Mouse (Mus musculus): ENCODE measurements around the gene Rnf113a1. TPM values are rescaled to one million over a fixed set of nuclear protein-coding genes. Genes with fewer than 3 reads are reported as not detected.
"Not testable (repeated sequence)": the region's sequence is repeated elsewhere in the genome, so short reads cannot be mapped to it uniquely, and the experiment has no call there.

Gene Rnf113a1
- total RNA-seq (2021) = 1 to 10 TPM; 1.9 to 2.1 TPM
- long read RNA-seq, experiment 1, partial matches to known transcripts = 0 of 3 reads
- long read RNA-seq, experiment 1, other reads (novel, unspliced or antisense) = 0 of 3 reads
- long read RNA-seq, experiment 2, partial matches to known transcripts = 0 of 2 reads
- long read RNA-seq, experiment 2, other reads (novel, unspliced or antisense) = 0 of 2 reads

DNA sequence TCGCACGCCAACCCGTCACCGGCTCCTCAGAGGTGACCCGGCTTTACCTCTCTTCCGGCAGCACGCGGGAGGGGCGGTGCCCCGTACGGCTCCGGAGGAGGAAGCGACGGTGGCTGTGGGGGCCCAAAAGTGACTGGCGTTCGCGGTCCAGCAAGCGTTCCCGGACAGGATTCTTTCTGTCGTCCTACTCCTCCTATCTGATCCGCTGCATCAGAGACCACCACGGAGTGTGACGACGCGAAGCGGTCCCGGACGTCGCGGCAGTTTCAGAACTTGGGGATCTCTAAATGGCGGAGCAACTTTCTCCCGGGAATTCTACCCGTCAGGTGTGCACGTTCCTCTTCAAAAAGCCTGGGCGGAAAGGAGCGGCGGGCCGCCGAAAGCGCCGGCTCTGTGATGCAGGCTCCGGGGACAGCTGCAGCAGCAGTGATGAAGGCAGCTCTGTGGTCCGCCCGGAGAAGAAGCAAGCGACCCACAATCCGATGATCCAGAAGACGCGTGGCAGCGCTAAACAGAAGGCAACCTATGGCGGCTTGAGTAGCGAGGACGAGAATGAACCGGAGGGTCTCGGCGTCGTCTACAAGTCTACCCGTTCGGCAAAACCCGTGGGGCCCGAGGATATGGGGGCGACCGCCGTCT is at the start of gene Rnf113a1, which contains the start of gene Ndufa1:
Gene Rnf113a1, plus strand, starts transcription at position 141 of the 639 bp plus-strand sequence.
Gene Ndufa1, minus strand, starts transcription at position 59 of the 639 bp plus-strand sequence.
- peak; percentile 76 to 81 for DNase-seq
- intact Hi-C loops (cut with DNase I) = no loop called here

DNA sequence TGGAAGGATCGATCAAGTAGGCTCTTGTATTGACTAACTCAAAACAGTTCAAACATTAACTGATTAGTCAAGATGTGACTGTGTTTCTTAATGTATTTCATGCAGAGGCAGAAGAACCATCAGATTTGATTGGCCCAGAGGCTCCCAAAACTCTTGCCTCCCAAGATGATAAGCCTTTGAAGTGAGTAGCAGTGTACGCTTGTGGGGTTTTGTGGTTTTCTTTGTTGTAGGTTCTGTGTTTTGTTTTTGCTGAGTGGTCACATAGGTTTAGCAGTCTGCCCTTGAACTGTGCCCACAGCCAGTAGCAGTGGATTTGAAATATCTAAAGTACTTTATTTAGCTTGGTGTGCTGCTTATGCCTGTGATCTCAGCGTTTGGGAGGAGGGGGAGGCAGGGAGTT is 49.3 kb upstream of the Rnf113a1 start:
- intact Hi-C loops (cut with DNase I) = no loop called here
- DNase-seq = no peak

DNA sequence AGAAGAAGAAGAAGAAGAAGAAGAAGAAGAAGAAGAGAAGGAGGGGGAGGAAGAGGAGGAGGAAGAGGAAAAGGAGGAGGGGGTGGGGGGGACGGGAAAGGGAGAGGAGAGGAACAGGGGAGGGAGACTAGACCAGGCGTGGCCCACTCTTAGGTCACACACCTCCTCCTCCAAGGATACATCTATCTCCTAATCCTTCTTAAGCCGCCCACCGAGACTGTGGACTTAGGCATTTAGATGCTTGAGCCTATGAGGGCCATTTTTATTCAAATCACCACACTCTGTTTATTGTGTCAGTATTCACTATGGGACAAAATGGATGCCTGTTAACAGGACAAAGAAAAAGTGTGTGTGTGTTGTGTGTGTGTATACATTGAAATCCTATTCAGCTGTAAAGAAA is 46.5 kb upstream of the Rnf113a1 start:
- intact Hi-C loops (cut with DNase I); DNase-seq: not testable (repeated sequence)

DNA sequence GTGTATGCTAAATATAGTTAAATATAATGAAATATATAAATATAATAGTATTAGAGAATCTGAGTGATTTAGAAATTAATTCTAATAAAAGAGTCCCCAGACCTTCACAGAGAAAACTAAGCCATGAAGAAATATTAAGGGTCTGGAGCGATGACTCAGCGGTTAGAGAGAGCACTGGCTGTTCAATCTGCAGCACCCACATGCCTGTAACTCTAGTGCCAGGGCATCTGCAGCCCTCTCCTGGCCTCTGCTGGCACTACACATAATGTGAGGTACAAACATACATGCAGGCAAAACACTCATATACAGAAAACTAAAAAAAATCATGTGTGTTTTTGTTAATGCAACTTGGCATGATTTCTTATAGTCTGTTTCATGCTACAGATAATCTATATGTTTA is 46.1 kb upstream of the Rnf113a1 start:
- intact Hi-C loops (cut with DNase I) = no loop called here
- no peak for DNase-seq

DNA sequence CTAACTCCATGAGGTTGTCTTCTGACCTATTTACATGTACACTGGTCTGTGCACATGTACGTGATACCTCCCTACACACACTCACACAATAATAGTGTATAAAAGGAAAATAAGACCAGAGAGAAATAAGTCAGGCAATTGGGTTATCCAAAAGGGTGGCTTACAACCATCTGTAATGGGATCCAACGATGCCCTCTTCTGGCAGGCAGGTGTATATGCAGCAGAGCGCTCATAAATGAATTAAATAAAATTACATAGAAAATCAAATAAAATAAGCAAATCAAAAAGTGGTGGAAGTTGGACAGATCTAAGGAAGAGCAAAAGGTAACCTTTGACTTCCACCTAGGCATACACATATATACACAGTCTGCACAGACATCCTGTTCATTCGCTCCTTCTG is 33.2 kb upstream of the Rnf113a1 start:
- no peak for DNase-seq
- intact Hi-C loops (cut with DNase I) = no loop called here

DNA sequence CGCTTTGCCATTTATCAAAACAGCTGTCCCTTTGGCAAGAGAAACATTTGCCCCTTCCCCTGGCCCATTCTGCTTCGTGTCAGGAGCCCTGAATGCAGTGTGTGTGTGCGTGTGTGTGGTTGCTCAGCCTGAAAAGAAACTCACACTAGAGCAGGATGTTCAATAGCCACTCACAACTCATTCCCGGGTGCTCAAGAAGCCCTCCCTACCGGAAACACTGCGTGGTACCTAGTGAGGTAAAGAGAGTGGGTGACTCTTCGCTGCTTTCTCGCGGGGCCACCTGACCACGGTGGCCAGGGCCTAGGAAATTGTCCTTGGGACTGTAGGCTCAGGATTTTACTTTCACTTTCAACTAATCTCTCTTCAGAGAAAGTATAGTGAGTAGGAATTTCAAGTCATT is 29.9 kb upstream of the Rnf113a1 start:
- no peak for DNase-seq
- intact Hi-C loops (cut with DNase I) = no loop called here

DNA sequence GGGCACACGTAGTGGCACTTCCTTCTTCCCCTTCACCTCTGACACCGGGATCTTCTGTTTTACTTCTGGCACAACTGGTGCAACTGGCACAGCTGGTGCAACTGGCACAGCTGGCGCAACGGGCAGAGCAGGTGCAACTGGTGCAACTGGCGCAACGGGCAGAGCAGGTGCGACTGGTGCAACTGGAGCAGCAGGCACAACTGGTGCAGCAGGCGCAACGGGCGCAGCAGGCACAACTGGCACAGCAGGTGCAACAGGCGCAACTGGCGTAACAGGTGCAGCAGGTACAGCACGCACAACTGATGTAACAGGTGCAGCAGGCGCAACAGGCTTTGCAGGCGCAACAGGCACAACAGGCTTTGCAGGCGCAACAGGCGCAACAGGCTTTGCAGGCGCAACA is 27.9 kb upstream of the Rnf113a1 start:
- no peak for DNase-seq
- intact Hi-C loops (cut with DNase I) = no loop called here

DNA sequence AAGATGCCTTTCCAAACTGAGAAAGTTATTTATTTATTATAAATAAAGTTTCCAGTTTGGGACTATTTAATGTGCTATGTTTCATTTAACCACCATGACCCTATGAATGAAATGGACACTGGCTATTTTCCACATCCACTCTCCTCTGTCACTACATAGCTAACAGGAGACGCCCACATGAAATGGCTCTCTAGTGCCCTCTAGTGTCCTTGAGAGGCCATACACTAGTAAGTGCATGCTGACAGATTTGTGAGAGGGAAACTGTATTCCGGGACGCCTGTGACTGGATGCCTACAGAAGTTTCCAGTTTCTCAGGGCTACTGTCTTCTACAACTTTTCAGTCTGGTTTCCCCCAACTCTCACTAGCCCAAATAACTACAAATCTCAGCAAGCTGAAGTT is 24.0 kb upstream of the Rnf113a1 start:
- DNase-seq = peak; percentile 11 to 44
- intact Hi-C loops (cut with DNase I) = no loop called here

DNA sequence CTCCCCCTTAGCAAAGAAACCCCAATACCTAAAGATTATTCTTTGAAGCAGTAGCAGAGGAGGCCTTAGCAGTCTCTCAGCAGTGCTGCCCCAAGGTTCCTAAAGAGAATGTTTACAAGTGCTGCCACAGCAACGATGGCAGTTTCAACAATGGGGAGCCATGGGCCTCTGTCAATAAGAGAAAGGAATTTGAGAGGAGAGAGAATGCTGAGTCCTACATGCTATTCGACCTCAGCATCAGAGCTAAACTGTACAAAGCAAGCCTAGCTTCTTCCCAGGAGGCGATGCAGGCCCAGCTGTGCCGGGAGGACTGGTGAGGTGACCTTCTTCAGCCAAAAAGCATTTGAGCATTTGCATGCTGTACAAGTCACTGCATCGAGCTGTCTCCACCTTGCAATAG is 22.3 kb upstream of the Rnf113a1 start, which contains the start of gene Akap14:
Gene Akap14, minus strand, starts transcription at position 101 of the 400 bp plus-strand sequence.
- no peak for DNase-seq
- intact Hi-C loops (cut with DNase I) = no loop called here

DNA sequence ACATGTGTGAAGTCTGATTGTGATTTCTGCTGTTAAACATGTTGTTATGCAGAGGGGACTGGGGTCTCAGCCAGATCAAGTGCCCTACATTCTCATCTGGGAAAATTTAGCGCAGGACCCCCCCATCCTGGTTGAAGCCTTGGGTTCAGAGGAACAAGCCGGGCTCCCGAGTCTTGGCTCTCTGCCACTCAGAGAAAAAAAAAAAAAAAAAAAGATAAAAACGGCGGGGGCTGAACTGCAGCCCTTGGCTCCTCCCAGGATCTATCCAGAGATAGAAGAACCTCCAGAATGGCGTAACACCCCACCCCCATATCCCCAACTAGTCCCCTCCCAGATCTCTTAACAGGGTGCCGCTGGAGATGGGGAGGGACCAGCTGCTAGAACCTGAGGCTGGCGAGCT is 6.6 kb upstream of the Rnf113a1 start:
- DNase-seq; intact Hi-C loops (cut with DNase I): not testable (repeated sequence)

DNA sequence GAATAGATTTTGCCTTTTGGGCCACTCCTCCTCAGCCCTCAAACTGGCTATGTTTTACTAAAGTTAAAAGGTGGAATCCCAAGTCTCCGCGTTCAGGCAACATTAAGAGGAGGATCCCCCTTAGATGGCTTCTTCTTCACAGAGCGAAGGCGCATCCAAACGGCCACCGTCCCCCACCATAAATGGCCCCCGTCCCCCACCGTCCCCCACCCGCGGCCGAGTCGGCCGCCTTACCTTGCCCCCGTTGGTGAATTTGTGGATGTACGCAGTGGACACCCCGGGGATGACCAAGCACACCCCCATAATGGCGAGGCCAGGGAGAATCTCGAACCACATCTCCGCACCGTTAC is 315 bp upstream of the Rnf113a1 start:
- no peak for DNase-seq
- intact Hi-C loops (cut with DNase I) = no loop called here

DNA sequence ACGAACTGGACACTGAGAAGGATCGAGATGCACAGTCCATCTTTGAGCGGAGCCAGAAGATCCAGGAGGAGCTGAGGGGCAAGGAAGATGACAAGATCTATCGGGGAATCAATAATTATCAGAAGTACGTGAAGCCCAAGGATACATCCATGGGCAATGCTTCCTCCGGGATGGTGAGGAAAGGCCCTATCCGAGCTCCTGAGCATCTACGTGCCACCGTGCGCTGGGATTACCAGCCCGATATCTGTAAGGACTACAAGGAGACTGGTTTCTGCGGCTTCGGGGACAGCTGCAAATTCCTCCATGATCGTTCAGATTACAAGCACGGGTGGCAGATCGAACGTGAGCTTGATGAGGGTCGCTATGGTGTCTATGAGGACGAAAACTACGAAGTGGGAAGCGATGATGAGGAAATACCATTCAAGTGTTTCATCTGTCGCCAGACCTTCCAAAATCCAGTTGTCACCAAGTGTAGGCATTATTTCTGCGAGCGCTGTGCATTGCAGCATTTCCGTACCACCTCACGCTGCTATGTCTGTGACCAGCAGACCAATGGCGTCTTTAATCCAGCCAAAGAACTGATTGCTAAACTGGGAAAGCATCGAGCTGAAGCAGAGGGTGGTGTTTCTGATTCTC is 817 bp downstream of the Rnf113a1 start:
- intact Hi-C loops (cut with DNase I) = no loop called here
- no peak for DNase-seq

DNA sequence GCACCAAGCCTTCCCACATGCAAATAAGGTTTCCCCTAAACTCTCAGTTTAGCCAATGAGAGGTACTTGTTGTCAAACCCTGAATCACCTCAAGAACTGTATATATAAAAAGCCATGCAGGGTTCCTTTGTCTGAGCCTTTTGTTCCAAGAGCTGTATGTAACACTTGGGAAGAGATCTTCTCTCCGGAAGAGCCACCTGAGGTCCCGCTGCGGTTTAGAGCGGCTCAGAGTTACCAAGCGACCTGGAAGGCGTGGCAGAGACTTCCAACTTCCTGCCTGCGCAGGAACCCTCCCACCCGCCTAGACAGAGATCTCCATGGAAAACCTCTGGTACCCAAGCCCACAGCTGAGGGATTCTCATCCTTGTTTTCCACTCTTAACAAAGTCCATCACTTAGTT is 7.6 kb downstream of the Rnf113a1 start:
- intact Hi-C loops (cut with DNase I) = no loop called here
- DNase-seq = no peak

DNA sequence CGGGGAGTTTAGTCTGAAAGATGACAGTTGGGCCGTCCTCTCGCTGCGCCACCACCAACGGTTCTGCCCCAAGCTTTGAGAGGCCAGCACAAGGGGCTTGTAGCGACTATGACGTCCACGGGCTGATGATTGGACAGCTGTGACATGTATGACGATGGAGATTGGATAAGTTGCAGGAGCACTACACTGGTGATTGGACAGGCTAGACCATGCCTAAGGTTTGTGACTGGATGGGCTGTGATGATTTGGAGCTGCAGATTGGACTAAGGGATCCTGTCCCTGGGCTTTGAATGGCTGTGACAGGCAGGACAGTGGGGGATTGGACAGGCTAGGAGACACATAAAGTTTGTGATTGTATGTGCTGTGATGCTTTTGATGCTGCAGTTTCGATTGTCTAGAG is 19.9 kb downstream of the Rnf113a1 start, which contains the start of gene Gm9:
Gene Gm9, minus strand, starts transcription at position 101 of the 400 bp plus-strand sequence.
- intact Hi-C loops (cut with DNase I) = no loop called here

DNA sequence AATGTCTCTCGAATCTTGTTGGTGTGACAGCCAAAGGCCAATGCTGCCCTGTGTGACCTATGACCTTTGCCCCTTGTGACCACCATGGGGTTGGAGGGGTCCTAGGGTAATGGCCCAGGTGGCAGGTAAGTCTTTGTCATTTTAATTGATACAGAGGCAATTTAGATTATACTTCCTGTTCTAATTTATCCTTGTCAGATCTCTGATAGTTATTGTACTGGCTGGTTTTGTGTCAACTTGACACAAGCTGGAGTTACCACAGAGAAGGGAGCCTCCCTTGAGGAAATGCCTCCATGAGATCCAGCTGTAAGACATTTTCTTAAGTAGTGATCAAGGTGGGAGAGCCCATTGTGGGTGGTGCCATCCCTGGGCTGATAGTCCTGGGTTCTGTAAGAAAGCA is 31.1 kb downstream of the Rnf113a1 start, which contains the start of gene Rhox1:
Gene Rhox1, minus strand, starts transcription at position 101 of the 400 bp plus-strand sequence.
- DNase-seq; intact Hi-C loops (cut with DNase I): not testable (repeated sequence)

More for the DNA sequence above, 19.9 kb downstream of the Rnf113a1 start, which contains the start of gene Gm9:
- DNase-seq = no peak

Other genes with a start within 250 kb of the Rnf113a1 start
- gene Sept6, start 199.5 kb upstream of the Rnf113a1 start, total RNA-seq (2021) = 10 to 100 TPM in 1 of 2 experiments, 1 to 10 TPM in 1; 7.8 to 11.4 TPM
- not detected for gene Sowahd, start 142.4 kb upstream of the Rnf113a1 start, total RNA-seq (2021)
- gene Rpl39, start 105.8 kb upstream of the Rnf113a1 start, total RNA-seq (2021) = 100 to 1,000 TPM; 332 to 382 TPM
- 10 to 100 TPM in 1 of 2 experiments, 1 to 10 TPM in 1; 6.7 to 10.2 TPM for gene Upf3b, start 80.9 kb upstream of the Rnf113a1 start, total RNA-seq (2021)
- 10 to 100 TPM in 1 of 2 experiments, 1 to 10 TPM in 1; 9.3 to 11.2 TPM for gene Nkap, start 64.5 kb upstream of the Rnf113a1 start, total RNA-seq (2021)
- gene Akap14, start 22.4 kb upstream of the Rnf113a1 start, total RNA-seq (2021) = not detected
- 100 to 1,000 TPM; 877 to 921 TPM for gene Ndufa1, start 82 bp upstream of the Rnf113a1 start, total RNA-seq (2021)
- gene Gm9, start 19.8 kb downstream of the Rnf113a1 start, total RNA-seq (2021) = not detected
- gene Rhox1, start 31.0 kb downstream of the Rnf113a1 start, total RNA-seq (2021) = not detected
- not detected for gene Rhox2a, start 53.7 kb downstream of the Rnf113a1 start, total RNA-seq (2021)
- not detected for gene Rhox3a, start 58.7 kb downstream of the Rnf113a1 start, total RNA-seq (2021)
- gene Rhox4a, start 74.1 kb downstream of the Rnf113a1 start, total RNA-seq (2021) = not detected
- not detected for gene Rhox3a2, start 188.8 kb downstream of the Rnf113a1 start, total RNA-seq (2021)
- not detected for gene Rhox4a2, start 199.6 kb downstream of the Rnf113a1 start, total RNA-seq (2021)
- gene Rhox2b, start 220.8 kb downstream of the Rnf113a1 start, total RNA-seq (2021) = not detected
- gene Rhox4b, start 241.2 kb downstream of the Rnf113a1 start, total RNA-seq (2021) = not detected

Measured in heart, postnatal 14 days (tissue).